Mouse (Mus musculus): ENCODE data around the gene St6gal1.
A peak's percentile ranks its signal among the peaks of the same experiment; 100 is the strongest.
"Not testable (repeated sequence)": the region's sequence is repeated elsewhere in the genome, so short reads cannot be mapped to it uniquely, and the experiment has no call there.

The St6gal1 gene

DNA sequence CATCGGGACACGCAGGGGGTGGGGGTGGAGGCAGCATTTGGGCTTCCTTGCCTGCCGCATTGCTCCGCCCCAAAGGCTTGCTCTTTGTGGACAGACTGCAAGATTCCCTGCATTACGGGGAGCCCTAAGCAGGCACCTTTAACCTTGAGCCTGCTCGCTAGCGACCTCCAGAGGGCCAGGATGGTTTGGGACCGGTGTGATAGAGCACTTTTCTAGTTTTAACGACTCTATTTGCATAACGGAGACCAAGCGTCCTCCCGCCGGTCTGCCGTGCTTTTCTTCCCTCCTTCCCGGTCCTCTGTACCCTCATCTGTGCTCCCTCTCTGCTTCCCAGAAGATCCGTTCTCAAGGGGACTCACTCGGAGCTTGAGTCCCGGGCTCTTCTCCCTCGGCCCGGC, at the start of gene St6gal1:
St6gal1 (plus strand) TSS at position 70 of the 398 bp plus-strand sequence.
- peak; percentile 69 for DNase-seq (ENCODE audit: low read depth, low spot score)

DNA sequence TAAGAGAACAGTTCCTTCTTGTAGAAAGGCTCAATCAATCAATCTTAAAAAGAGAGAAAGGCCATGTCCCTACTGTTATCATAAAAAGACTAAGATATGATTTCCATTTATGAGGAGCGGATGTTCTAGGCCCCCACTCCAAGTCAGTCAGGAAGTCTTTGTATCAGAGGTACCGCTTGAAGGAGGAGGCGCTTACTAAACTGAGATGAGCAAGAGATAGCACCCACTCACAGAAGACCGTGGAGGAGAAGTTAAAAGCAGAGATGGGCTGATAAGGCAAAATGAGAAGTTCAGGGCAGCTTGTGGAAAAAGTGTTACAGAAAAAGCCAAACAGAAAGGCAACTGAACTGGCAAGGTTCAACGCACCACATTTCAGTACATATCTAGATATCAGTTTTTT, 49.7 kb upstream of the St6gal1 start:
- no peak for DNase-seq (ENCODE audit: low read depth, low spot score)

DNA sequence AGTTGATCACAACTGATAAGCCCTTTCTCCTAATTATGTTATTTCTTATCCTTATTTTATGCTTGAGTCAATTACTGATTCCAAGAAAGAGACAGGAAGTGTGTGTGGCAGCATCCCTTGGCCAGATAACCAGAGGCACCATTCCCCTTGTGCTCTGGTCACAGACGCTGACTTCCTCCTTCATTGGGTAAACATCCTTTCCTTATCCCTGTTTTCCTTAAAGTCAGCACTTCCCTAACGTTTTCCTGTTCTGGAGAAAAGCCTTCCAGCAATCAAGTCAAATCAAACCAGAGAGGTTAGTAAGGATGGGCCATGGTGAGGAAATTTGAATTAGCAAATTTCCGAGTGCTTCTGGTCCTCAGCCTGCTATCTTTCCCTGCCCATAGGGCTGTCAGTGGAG, 48.6 kb upstream of the St6gal1 start:
- DNase-seq (ENCODE audit: low read depth, low spot score), result no peak

GRCm38 (mm10) chr16:23177856-23178255, 46.7 kb upstream of the St6gal1 start:
- DNase-seq (ENCODE audit: low read depth, low spot score), result no peak

GRCm38 (mm10) chr16:23178796-23179195, 45.7 kb upstream of the St6gal1 start:
- no peak for DNase-seq (ENCODE audit: low read depth, low spot score)

DNA sequence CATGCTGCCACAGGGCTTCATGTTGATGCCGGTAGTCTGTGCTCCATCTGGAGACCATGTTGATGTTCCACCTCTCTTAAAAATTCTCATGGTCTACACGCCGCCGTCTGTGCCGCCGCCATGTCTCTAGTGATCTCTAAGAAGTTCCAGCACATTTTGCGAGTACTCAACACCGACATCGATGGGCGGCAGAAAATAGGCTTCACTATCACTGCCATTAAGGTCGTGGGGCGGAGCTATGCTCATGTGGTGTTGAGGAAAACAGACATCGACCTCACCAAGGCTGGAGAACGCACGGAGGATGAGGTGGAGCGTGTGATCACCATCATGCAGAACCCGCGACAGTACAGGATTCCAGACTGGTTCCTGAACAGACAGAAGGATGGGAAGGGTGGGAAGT, 45.1 kb upstream of the St6gal1 start:
- DNase-seq (ENCODE audit: low read depth, low spot score), result not testable (repeated sequence)

DNA sequence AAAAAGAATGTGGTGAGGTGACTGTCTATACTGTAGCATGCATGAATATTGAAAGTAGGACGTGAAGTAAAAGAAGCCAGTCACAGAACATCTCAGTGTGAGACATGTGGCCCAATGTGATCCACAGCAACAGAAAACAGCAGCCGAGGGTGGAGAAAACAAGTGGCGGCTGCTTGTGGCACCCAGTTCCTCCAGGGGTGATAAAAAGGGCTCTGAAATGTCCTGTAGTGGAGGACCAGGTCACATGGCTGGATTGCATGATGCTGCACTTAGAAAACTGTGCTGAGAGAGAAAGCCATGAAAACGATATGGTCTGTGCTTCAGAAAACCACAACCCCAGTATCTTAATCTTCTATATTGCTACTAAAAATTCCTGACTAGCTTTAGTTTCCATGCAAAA, 43.5 kb upstream of the St6gal1 start:
- DNase-seq (ENCODE audit: low read depth, low spot score), result no peak

DNA sequence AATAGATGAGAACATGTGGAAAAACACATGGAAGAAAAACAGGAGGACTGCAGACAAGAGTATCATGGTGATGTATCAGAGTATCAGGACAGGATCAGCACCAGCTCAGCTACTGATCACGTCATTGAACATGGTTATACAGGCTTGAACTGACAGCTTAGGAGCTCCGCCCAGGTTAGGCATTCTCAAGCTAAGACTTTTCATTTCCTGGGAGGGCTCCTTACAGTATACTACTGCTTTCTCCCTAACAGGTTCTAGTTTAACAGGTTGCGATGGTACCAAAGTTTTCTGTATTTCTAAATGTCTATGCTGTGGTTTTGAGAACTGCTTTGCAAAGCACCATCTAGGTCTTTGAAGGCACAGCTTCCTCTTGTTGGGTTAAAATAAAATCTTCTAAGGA, 43.1 kb upstream of the St6gal1 start:
- no peak for DNase-seq (ENCODE audit: low read depth, low spot score)

GRCm38 (mm10) chr16:23181942-23182597, 42.5 kb upstream of the St6gal1 start:
- DNase-seq (ENCODE audit: low read depth, low spot score), result no peak

DNA sequence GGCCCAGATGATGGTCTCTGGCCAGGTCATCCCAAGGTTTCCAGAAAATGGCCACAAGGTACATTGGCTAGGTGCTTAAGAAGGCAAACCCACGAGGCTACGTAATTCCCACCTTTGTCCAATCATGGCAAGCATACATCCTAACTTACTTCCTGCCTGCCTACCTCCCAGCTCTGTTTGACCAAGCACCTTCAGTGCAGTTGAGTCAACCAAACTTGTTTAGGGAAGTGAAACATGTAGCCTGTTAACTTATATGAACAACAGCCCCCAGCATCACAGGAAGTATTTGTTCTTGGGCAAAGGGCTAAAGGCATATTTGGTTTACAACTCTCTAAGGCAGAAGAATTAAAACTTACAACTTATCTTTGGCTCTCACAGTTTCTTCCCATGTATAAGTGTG, 38.7 kb upstream of the St6gal1 start:
- DNase-seq (ENCODE audit: low read depth, low spot score), result no peak

DNA sequence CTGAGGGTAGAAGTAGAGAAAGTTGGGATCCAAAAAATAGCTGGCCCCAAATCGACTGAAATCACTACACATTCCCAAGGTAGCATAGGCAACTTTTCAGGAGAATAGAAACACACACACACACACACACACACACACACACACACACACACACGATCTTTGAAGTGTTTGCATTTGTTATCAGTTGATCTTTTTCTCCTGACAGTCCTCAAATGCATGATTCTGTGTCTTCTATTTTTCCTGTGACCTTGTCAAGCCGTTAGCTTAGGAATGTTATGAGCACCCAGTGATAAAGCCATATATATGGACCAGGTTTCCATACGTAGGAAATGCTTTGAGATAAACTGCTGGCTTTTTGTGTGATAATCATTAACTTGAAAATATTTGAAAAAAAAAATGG, 38.1 kb upstream of the St6gal1 start:
- DNase-seq (ENCODE audit: low read depth, low spot score), result no peak

DNA sequence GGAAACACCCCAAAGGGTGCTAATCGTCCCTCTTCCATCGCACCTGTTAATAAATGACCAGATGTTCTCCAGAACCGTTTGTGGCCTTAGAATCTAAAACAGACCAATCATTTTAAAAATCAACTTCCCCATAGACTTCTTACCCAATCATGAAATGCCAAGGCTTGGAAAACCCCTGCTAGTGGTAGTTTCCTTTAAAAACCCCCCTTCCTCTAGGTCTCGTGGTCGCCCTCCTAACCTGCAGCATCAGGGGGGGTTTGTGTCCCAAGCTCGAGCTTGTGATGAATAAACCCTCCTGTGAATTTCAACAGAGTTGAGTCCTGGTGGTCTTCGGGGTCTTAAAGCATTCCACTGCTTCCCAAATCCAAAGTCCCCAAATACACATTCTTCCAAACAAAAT, 36.6 kb upstream of the St6gal1 start:
- no peak for DNase-seq (ENCODE audit: low read depth, low spot score)

GRCm38 (mm10) chr16:23189612-23190011, 34.9 kb upstream of the St6gal1 start:
- no peak for DNase-seq (ENCODE audit: low read depth, low spot score)

DNA sequence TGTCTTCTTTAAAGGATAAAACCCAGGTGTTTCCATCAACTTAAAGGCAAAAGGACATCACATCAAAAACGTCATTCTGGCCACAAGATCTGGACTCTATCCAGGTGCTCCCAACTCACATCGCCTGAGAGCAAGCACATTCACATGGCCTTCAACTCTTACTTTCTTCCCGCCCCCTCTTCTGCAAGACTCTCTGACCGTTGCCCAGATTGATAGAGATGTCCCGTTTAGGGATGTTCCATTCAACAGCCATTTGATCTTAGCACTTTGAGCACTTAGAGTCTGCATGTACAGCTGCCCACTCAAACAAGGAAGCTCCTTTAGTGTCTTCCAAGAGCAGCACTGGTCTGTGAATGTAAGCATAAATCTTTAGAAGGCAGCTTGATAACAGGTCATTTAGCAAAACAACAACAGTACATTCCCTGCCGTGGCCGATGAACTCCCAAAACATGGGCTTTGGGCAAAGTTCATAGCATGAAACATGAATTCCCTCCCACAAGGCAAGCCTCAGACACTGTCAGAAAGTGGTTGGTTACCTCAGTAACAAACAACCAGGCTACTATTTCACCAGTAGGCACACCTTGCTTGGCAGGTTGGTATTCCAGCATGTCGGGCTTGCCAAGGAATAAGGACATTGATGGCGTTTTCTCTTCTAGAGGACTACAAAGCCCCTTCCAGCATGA, 32.8 kb upstream of the St6gal1 start:
- no peak for DNase-seq (ENCODE audit: low read depth, low spot score)

GRCm38 (mm10) chr16:23195618-23196017, 28.9 kb upstream of the St6gal1 start:
- no peak for DNase-seq (ENCODE audit: low read depth, low spot score)

- no peak for DNase-seq (ENCODE audit: low read depth, low spot score)
Observed at GRCm38 (mm10) chr16:23196296-23196695, 28.2 kb upstream of the St6gal1 start.

GRCm38 (mm10) chr16:23196791-23197190, 27.7 kb upstream of the St6gal1 start:
- no peak for DNase-seq (ENCODE audit: low read depth, low spot score)

- no peak for DNase-seq (ENCODE audit: low read depth, low spot score)
Observed at GRCm38 (mm10) chr16:23201498-23201897, 23.0 kb upstream of the St6gal1 start.

DNA sequence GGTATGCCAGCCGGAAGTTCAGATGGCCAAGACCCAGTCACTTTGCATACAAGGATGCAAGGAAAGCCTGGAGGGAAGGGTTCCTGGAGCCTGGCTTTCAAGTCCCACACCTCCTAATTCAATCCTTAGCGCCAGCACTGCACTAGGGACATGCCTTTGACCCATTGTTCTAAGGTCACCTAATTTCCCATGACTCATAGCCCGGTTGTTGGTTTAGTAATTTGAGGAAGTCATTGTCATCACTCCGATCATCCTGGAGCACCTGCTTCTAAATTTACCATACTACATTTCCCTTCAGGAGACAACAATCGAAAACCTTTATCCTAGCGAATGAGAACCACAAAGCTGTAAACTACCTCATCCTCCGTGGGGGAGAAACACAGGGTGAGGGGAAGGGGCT, 10.2 kb upstream of the St6gal1 start:
- no peak for DNase-seq (ENCODE audit: low read depth, low spot score)

DNA sequence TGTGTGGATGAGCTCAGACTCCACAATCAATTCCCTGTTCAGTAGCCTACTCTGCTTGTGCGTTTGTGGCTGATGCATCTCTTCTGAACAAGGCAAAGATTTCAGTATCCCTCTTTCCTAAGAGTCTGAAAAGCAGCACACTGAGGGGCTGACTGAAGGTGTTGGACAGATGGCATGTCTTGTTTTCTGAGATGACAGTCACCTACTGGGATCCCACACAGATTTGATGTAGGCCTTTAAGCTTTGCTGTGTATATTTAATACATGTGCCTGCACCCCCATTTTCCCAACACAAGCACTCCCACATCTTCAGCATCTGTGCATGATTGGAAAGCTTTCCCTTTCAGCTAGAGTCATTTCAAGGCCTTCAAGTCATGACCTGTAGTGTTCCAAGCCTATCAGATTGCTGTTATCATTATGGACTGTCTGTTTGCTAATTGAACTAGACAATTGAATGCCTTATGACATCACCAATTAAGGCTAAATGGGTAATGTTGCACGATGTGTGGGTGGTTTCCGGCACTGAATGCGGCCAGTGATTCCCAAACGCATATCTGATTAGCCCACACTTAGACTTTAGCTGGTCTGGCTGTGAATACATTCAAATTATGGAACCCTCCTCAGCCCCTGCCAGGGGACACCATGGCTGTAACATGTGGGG, 9.2 kb upstream of the St6gal1 start:
- no peak for DNase-seq (ENCODE audit: low read depth, low spot score)

GRCm38 (mm10) chr16:23216366-23216765, 8.2 kb upstream of the St6gal1 start:
- no peak for DNase-seq (ENCODE audit: low read depth, low spot score)

DNA sequence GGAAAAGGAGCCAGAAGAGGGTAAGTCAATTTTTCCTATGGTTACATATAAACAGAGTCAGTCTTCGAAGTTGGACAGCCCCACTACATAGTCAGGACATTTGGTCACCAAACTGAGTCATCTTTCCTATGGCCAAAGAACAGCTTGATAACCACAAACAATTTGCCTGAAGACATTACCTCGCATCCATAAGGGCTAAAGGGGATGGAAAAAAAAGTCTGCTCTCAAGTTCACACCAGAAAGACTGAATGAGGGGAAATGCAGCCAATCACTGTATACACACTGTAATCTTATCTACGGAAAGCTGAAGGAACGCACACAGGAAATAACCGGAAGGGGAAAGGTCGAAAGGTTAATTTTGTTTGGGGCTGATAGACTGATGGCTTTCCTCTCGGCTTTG, 6.2 kb upstream of the St6gal1 start:
- no peak for DNase-seq (ENCODE audit: low read depth, low spot score)

Data from embryo, embryonic 11.5 days (tissue).